Mouse (Mus musculus): ENCODE data around the gene Gm20388. TPM values are rescaled to one million over a fixed set of nuclear protein-coding genes. Genes with fewer than 3 reads are reported as not detected.

Gm20388 gene
- polyA plus RNA-seq, 1 experiment, result not detected

DNA sequence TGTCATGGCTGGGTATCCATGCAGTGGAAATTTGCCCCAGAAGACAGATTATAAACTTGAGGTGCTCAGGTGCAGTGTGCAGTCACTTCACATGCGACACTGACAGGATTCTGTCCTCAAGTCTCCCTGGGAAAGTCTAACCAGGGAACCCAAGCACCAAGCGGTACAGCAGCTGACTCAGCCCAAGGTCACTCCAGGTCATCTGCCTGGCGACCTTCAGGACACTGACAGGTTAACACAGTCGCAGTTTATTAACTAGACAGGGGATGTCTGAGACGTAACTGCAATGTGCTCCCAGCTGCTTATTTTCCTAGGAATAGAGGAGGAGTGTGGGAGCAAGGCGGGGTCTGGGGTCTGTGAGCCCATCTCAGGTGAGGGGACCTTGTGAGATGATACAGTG is 2558.8 kb downstream of the Gm20388 start:
- Histone ChIP-seq H3K4me3 (ENCODE audit: insufficient read depth, low read depth, low read length) (no peak overlapping the region), H3K4me1 (ENCODE audit: control insufficient read depth, insufficient read depth, low read length) (peaks cover 12% of the 10 kb centered on the region), H3K27ac (ENCODE audit: insufficient read depth, low read depth, low read length) (no peak overlapping the region)
- 87% methylated on average over 6 of the region's 6 CpGs for WGBS
- TF ChIP-seq POLR2A (IDR thresholded peaks at IDR 0.05; ENCODE audit: insufficient read depth, low read depth, low read length), result no peak
- TF ChIP-seq CTCF (IDR thresholded peaks at IDR 0.05; ENCODE audit: insufficient read depth, low read depth, low read length), result no peak

DNA sequence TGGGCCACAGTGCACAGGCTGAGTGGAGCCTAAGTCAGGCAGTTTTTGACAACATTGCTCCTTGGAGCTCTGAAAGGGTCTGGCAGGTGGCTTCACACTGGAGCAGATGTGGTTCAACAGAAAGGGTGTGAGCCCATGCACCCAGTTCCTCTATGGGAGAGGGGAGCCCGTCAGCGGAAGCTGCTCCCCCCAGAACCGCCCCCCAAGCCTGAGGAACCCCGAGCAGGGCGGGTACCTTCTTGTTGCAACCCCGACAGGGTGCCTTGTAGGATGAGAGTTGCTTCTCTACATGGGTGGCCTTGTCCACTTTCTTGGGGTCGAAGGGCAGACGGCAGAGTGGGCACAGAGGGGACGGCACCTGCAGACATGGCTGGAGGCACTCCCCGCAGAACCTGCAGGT is 2559.3 kb downstream of the Gm20388 start:
- 90% methylated on average over 10 of the region's 10 CpGs for WGBS
- TF ChIP-seq CTCF (IDR thresholded peaks at IDR 0.05; ENCODE audit: insufficient read depth, low read depth, low read length) (no peak), POLR2A (IDR thresholded peaks at IDR 0.05; ENCODE audit: insufficient read depth, low read depth, low read length) (no peak)
- H3K4me3 ChIP-seq (ENCODE audit: insufficient read depth, low read depth, low read length), result no peak overlapping the region; the same call in 1 of the 2 replicates
- peaks cover 16% of the 10 kb centered on the region for H3K4me1 ChIP-seq (ENCODE audit: control insufficient read depth, insufficient read depth, low read length)
- no peak overlapping the region for H3K27ac ChIP-seq (ENCODE audit: insufficient read depth, low read depth, low read length)

DNA sequence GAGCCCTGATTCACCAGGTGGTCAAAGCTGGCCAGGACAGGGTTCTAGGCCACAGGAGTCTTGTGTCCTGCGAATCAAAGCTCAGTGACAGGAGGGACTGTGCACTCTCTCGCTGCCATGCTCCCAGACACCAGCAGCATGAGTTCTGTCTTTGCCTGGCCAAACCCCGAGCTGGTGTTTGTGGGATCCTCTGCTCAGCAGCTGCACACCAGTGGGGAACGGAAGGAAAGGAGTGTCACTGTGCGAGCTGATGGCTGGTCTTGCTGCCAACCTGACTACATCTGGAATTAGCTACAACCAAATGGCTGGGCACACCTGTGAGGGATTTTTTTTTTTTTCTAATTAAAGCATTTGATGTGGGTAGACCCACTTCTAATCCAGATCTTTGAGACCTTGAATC is 2560.1 kb downstream of the Gm20388 start:
- WGBS, result 78% methylated on average over 5 of the region's 5 CpGs
- Histone ChIP-seq H3K4me1 (ENCODE audit: control insufficient read depth, insufficient read depth, low read length) (peaks cover 18% of the 10 kb centered on the region), H3K27ac (ENCODE audit: insufficient read depth, low read depth, low read length) (no peak overlapping the region), H3K4me3 (ENCODE audit: insufficient read depth, low read depth, low read length) (no peak overlapping the region)
- TF ChIP-seq POLR2A (IDR thresholded peaks at IDR 0.05; ENCODE audit: insufficient read depth, low read depth, low read length), result no peak
- no peak for TF ChIP-seq CTCF (IDR thresholded peaks at IDR 0.05; ENCODE audit: insufficient read depth, low read depth, low read length)

DNA sequence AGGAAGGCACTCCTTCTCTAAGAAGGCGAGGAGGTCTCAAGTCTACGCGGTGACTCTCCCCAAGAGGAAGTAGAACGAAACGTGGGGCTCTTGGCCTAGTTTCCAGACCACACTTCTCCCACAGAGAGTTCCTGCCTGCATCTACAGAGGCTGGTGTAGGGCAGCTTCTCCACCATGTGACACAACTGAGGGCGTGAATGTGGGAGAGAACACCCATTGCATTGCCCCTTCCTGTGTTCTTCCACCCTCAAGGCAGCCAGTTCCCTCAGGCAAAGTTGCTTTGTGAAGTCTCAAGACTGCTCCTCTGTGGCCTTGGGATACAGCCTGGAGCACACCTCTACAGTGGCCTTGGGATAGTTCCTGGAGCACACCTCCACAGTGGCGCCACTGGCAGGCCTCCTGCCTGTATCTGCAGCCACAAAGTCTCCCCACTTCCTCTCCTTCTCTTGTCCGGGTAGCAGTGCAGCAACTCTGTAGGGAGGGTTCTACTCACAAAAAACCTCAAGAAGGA is 2563.3 kb downstream of the Gm20388 start:
- peaks cover 24% of the 10 kb centered on the region for H3K4me1 ChIP-seq (ENCODE audit: control insufficient read depth, insufficient read depth, low read length)
- 85% methylated on average over 8 of the region's 8 CpGs for WGBS
- H3K27ac ChIP-seq (ENCODE audit: insufficient read depth, low read depth, low read length), result no peak overlapping the region; the same call in 1 of the 2 replicates

DNA sequence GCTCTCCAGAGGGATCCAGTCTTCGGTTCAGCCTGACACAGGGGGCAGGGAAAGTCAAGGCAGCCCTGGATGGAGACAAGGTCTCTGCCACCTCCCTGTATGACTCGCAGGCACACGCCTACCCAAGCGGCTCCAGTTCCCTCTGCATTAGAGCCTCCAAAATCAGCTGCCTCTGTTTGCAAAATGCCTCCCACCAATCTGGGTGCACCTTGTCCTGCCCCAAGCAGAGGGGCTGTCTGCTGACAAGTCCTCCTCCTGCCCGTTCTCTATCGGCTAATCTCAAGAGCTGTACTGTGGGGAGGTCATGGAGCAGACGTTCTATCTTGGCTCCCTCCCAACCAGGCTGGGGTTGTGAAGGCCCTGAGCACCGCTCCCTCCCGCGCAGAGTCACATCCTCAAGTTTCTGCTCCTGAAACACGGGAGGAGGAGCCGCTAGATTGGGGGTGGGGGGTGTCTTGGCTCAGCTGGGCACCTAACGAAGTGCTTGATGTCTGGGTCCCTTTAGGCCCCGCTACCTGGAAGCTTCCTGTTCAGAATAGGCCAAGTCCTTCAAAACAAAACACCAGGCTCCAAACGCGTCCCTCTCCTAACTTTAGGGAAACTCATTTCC is 2564.4 kb downstream of the Gm20388 start:
- Histone ChIP-seq H3K4me1 (ENCODE audit: control insufficient read depth, insufficient read depth, low read length) (peaks cover 24% of the 10 kb centered on the region), H3K27ac (ENCODE audit: insufficient read depth, low read depth, low read length) (peak overlapping the region; percentile 49; the same call in 1 of the 2 replicates), H3K4me3 (ENCODE audit: insufficient read depth, low read depth, low read length) (peak overlapping the region; percentile 92)
- TF ChIP-seq CTCF (IDR thresholded peaks at IDR 0.05; ENCODE audit: insufficient read depth, low read depth, low read length) (no peak), POLR2A (IDR thresholded peaks at IDR 0.05; ENCODE audit: insufficient read depth, low read depth, low read length) (no peak)
- 2% methylated on average over 16 of the region's 16 CpGs for WGBS

More for the DNA sequence above, 2563.3 kb downstream of the Gm20388 start:
- no peak overlapping the region for H3K4me3 ChIP-seq (ENCODE audit: insufficient read depth, low read depth, low read length)
- TF ChIP-seq CTCF (IDR thresholded peaks at IDR 0.05; ENCODE audit: insufficient read depth, low read depth, low read length) (no peak), POLR2A (IDR thresholded peaks at IDR 0.05; ENCODE audit: insufficient read depth, low read depth, low read length) (no peak)

- Histone ChIP-seq H3K4me1 (ENCODE audit: control insufficient read depth, insufficient read depth, low read length) (peaks cover 24% of the 10 kb centered on the region), H3K4me3 (ENCODE audit: insufficient read depth, low read depth, low read length) (peak within 1 kb of the TSS; percentile 92), H3K27ac (ENCODE audit: insufficient read depth, low read depth, low read length) (peak within 1 kb of the TSS; percentile 49; the same call in 1 of the 2 replicates)
- under 1% methylated on average over 103 of the region's 103 CpGs for WGBS
- peak; percentile 61; the same call in 1 of the 2 replicates for TF ChIP-seq POLR2A (IDR thresholded peaks at IDR 0.05; ENCODE audit: insufficient read depth, low read depth, low read length)
- no peak for TF ChIP-seq CTCF (IDR thresholded peaks at IDR 0.05; ENCODE audit: insufficient read depth, low read depth, low read length)
These were observed 2565.1 kb downstream of the Gm20388 start, which contains the start of the genes Rnf166 and Ctu2 for GRCm38 (mm10) chr8:122475580-122476320. Rnf166 (minus strand) TSS chr8:122476064. Ctu2 (plus strand) TSS chr8:122476143.

GRCm38 (mm10) chr8:122482448-122482847 is 2571.8 kb downstream of the Gm20388 start:
- no peak for TF ChIP-seq POLR2A (IDR thresholded peaks at IDR 0.05; ENCODE audit: insufficient read depth, low read depth, low read length)
- no peak for TF ChIP-seq CTCF (IDR thresholded peaks at IDR 0.05; ENCODE audit: insufficient read depth, low read depth, low read length)
- Histone ChIP-seq H3K4me3 (ENCODE audit: insufficient read depth, low read depth, low read length) (no peak overlapping the region), H3K4me1 (ENCODE audit: control insufficient read depth, insufficient read depth, low read length) (no peaks in the 10 kb centered on the region), H3K27ac (ENCODE audit: insufficient read depth, low read depth, low read length) (no peak overlapping the region)
- 91% methylated on average over 8 of the region's 8 CpGs for WGBS

DNA sequence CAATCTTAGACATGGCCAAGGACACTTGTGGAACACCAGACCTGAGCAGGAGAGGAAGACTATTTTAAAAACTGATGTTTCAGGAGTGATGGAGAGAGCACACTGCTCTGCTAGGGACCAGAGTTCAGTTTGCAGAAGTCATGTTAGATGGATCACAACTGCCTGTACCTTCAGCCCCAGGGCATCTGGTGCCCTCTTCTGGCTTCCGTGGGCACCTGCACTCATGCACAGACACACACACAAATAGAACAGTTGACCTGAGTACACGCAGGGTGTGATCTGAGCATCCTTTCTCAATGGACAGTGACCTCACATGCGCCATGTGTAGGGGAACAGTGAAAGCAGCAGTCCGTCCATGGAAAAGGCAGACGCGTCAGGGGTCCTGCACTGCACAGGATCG is 2573.2 kb downstream of the Gm20388 start:
- no peak for TF ChIP-seq POLR2A (IDR thresholded peaks at IDR 0.05; ENCODE audit: insufficient read depth, low read depth, low read length)
- no peak for TF ChIP-seq CTCF (IDR thresholded peaks at IDR 0.05; ENCODE audit: insufficient read depth, low read depth, low read length)
- Histone ChIP-seq H3K27ac (ENCODE audit: insufficient read depth, low read depth, low read length) (no peak overlapping the region), H3K4me1 (ENCODE audit: control insufficient read depth, insufficient read depth, low read length) (no peaks in the 10 kb centered on the region), H3K4me3 (ENCODE audit: insufficient read depth, low read depth, low read length) (no peak overlapping the region)
- 96% methylated on average over 7 of the region's 7 CpGs for WGBS

DNA sequence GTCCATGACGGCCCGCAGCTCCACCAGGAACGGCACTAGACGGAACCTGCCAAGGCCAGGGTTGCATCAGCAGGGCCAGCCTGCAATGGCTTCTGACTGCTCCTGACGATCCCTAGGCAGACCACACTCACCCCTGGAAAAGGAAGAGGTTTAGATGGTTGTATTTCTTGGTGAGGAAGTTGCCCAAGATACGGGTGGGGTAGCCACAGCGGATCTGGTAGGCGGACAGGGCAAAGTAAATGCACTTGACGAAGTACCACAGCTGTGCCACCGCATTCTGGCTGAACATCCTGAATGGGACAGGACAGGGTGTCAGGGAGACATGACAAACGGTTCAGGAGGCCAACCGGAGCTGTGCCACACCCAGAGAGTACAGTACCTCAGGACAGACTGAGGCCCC is 2574.2 kb downstream of the Gm20388 start:
- TF ChIP-seq POLR2A (IDR thresholded peaks at IDR 0.05; ENCODE audit: insufficient read depth, low read depth, low read length) (no peak), CTCF (IDR thresholded peaks at IDR 0.05; ENCODE audit: insufficient read depth, low read depth, low read length) (no peak)
- Histone ChIP-seq H3K4me3 (ENCODE audit: insufficient read depth, low read depth, low read length) (no peak overlapping the region), H3K27ac (ENCODE audit: insufficient read depth, low read depth, low read length) (no peak overlapping the region), H3K4me1 (ENCODE audit: control insufficient read depth, insufficient read depth, low read length) (no peaks in the 10 kb centered on the region)
- WGBS, result 88% methylated on average over 12 of the region's 12 CpGs

Measured in olfactory bulb, adult 2 months (tissue).